Mouse (Mus musculus): ENCODE measurements around the gene Evi2b. TPM values are rescaled to one million over a fixed set of nuclear protein-coding genes. Genes with fewer than 3 reads are reported as not detected.

Evi2b gene
- polyA plus RNA-seq, 1 experiment from 2014 or later: 12.7 TPM

- H3K4me1 ChIP-seq (replicated peaks; ENCODE audit: control insufficient read depth, insufficient read depth, low read length): peaks cover 22% of the 10 kb centered on the region
- H3K36me3 ChIP-seq (ENCODE audit: control insufficient read depth, insufficient read depth, low read length): 0 out of 2 replicates have a peak, but pooled peaks cover 3% of the 10 kb centered on the region
- H3K27me3 ChIP-seq (replicated peaks; ENCODE audit: control insufficient read depth, insufficient read depth, low read length): no peaks in the 10 kb centered on the region
- WGBS: 45% methylated on average over 4 of the region's 4 CpGs
- H3K9me3 ChIP-seq (ENCODE audit: control insufficient read depth, low read length): no peaks in the 10 kb centered on the region
- H3K9ac ChIP-seq (ENCODE audit: low read depth, low read length): no peak overlapping the region
- DNase-seq (ENCODE audit: low spot score): no peak
- peak overlapping the region; percentile 16; the same call in 1 of the 2 replicates for H3K4me2 ChIP-seq
- no peak for ATAC-seq (replicated peaks; ENCODE audit: low FRiP score)
- H3K4me3 ChIP-seq (ENCODE audit: low read depth, low read length): no peak overlapping the region
- H3K27ac ChIP-seq (ENCODE audit: low read depth, low read length): peak overlapping the region; percentile 42; the same call in 1 of the 2 replicates
Observed at GRCm38 (mm10) chr11:79535554-79535953, 12.0 kb upstream of the Evi2b start.

GRCm38 (mm10) chr11:79533950-79534690 is 10.6 kb upstream of the Evi2b start:
- H3K36me3 ChIP-seq (ENCODE audit: control insufficient read depth, insufficient read depth, low read length): 0 out of 2 replicates have a peak, but pooled peaks cover 3% of the 10 kb centered on the region

GRCm38 (mm10) chr11:79533311-79533710 is 9.7 kb upstream of the Evi2b start:
- peaks cover 36% of the 10 kb centered on the region for H3K4me1 ChIP-seq (replicated peaks; ENCODE audit: control insufficient read depth, insufficient read depth, low read length)
- no peaks in the 10 kb centered on the region for H3K9me3 ChIP-seq (ENCODE audit: control insufficient read depth, low read length)
- no peak overlapping the region for H3K4me3 ChIP-seq (ENCODE audit: low read depth, low read length)
- H3K27ac ChIP-seq (ENCODE audit: low read depth, low read length): peak overlapping the region; percentile 25; the same call in 1 of the 2 replicates
- 64% methylated on average over 6 of the region's 6 CpGs for WGBS
- H3K9ac ChIP-seq (ENCODE audit: low read depth, low read length): no peak overlapping the region
- ATAC-seq (replicated peaks; ENCODE audit: low FRiP score) (peak; percentile 49; the same call in 1 of the 2 replicates), DNase-seq (ENCODE audit: low spot score) (no peak)
- H3K4me2 ChIP-seq: no peak overlapping the region
- H3K27me3 ChIP-seq (replicated peaks; ENCODE audit: control insufficient read depth, insufficient read depth, low read length): no peaks in the 10 kb centered on the region
- 0 out of 2 replicates have a peak, but pooled peaks cover 3% of the 10 kb centered on the region for H3K36me3 ChIP-seq (ENCODE audit: control insufficient read depth, insufficient read depth, low read length)

More at GRCm38 (mm10) chr11:79533950-79534690, 10.6 kb upstream of the Evi2b start:
- DNase-seq (ENCODE audit: low spot score) (no peak), ATAC-seq (replicated peaks; ENCODE audit: low FRiP score) (no peak)
- H3K4me1 ChIP-seq (replicated peaks; ENCODE audit: control insufficient read depth, insufficient read depth, low read length): peaks cover 28% of the 10 kb centered on the region
- H3K27ac ChIP-seq (ENCODE audit: low read depth, low read length): no peak overlapping the region
- no peaks in the 10 kb centered on the region for H3K27me3 ChIP-seq (replicated peaks; ENCODE audit: control insufficient read depth, insufficient read depth, low read length)
- H3K4me3 ChIP-seq (ENCODE audit: low read depth, low read length): no peak overlapping the region
- H3K4me2 ChIP-seq: no peak overlapping the region
- WGBS: 81% methylated on average over 8 of the region's 8 CpGs
- H3K9ac ChIP-seq (ENCODE audit: low read depth, low read length): no peak overlapping the region
- no peaks in the 10 kb centered on the region for H3K9me3 ChIP-seq (ENCODE audit: control insufficient read depth, low read length)

GRCm38 (mm10) chr11:79531485-79531884 is 7.9 kb upstream of the Evi2b start:
- WGBS: 79% methylated on average over 4 of the region's 4 CpGs
- Histone ChIP-seq H3K4me3 (ENCODE audit: low read depth, low read length) (no peak overlapping the region), H3K4me2 (no peak overlapping the region), H3K36me3 (ENCODE audit: control insufficient read depth, insufficient read depth, low read length) (peaks cover 4% of the 10 kb centered on the region; the same call in 1 of the 2 replicates), H3K27ac (ENCODE audit: low read depth, low read length) (no peak overlapping the region), H3K9me3 (ENCODE audit: control insufficient read depth, low read length) (no peaks in the 10 kb centered on the region), H3K27me3 (replicated peaks; ENCODE audit: control insufficient read depth, insufficient read depth, low read length) (no peaks in the 10 kb centered on the region), H3K4me1 (replicated peaks; ENCODE audit: control insufficient read depth, insufficient read depth, low read length) (peaks cover 49% of the 10 kb centered on the region), H3K9ac (ENCODE audit: low read depth, low read length) (no peak overlapping the region)
- no peak for DNase-seq (ENCODE audit: low spot score)
- no peak for ATAC-seq (replicated peaks; ENCODE audit: low FRiP score)

GRCm38 (mm10) chr11:79530774-79531173 is 7.2 kb upstream of the Evi2b start:
- no peak for ATAC-seq (replicated peaks; ENCODE audit: low FRiP score)
- H3K4me2 ChIP-seq: peak overlapping the region; percentile 42
- H3K4me1 ChIP-seq (replicated peaks; ENCODE audit: control insufficient read depth, insufficient read depth, low read length): peaks cover 49% of the 10 kb centered on the region
- no peak overlapping the region for H3K4me3 ChIP-seq (ENCODE audit: low read depth, low read length)
- WGBS: 63% methylated on average over 11 of the region's 11 CpGs
- no peaks in the 10 kb centered on the region for H3K27me3 ChIP-seq (replicated peaks; ENCODE audit: control insufficient read depth, insufficient read depth, low read length)
- no peaks in the 10 kb centered on the region for H3K9me3 ChIP-seq (ENCODE audit: control insufficient read depth, low read length)
- peaks cover 4% of the 10 kb centered on the region; the same call in 1 of the 2 replicates for H3K36me3 ChIP-seq (ENCODE audit: control insufficient read depth, insufficient read depth, low read length)
- no peak overlapping the region for H3K27ac ChIP-seq (ENCODE audit: low read depth, low read length)
- DNase-seq (ENCODE audit: low spot score): no peak
- no peak overlapping the region for H3K9ac ChIP-seq (ENCODE audit: low read depth, low read length)

- no peak for DNase-seq (ENCODE audit: low spot score)
- H3K9ac ChIP-seq (ENCODE audit: low read depth, low read length): no peak within 1 kb of the TSS
Observed at GRCm38 (mm10) chr11:79530333-79530761, 6.8 kb upstream of the Evi2b start, which contains the start of the genes Evi2 and Evi2a. Gene Evi2, minus strand, starts transcription at chr11:79530589. Gene Evi2a, minus strand, starts transcription at chr11:79530609.

GRCm38 (mm10) chr11:79529736-79530135 is 6.2 kb upstream of the Evi2b start:
- ATAC-seq (replicated peaks; ENCODE audit: low FRiP score) (no peak), DNase-seq (ENCODE audit: low spot score) (no peak)
- 87% methylated on average over 2 of the region's 2 CpGs for WGBS
- Histone ChIP-seq H3K36me3 (ENCODE audit: control insufficient read depth, insufficient read depth, low read length) (peaks cover 4% of the 10 kb centered on the region; the same call in 1 of the 2 replicates), H3K4me2 (peak overlapping the region; percentile 21), H3K9me3 (ENCODE audit: control insufficient read depth, low read length) (no peaks in the 10 kb centered on the region), H3K4me3 (ENCODE audit: low read depth, low read length) (no peak overlapping the region), H3K9ac (ENCODE audit: low read depth, low read length) (no peak overlapping the region), H3K27ac (ENCODE audit: low read depth, low read length) (no peak overlapping the region), H3K27me3 (replicated peaks; ENCODE audit: control insufficient read depth, insufficient read depth, low read length) (no peaks in the 10 kb centered on the region), H3K4me1 (replicated peaks; ENCODE audit: control insufficient read depth, insufficient read depth, low read length) (peaks cover 49% of the 10 kb centered on the region)

More at GRCm38 (mm10) chr11:79530333-79530761, 6.8 kb upstream of the Evi2b start, which contains the start of the genes Evi2 and Evi2a:
- peaks cover 49% of the 10 kb centered on the region for H3K4me1 ChIP-seq (replicated peaks; ENCODE audit: control insufficient read depth, insufficient read depth, low read length)
- no peaks in the 10 kb centered on the region for H3K27me3 ChIP-seq (replicated peaks; ENCODE audit: control insufficient read depth, insufficient read depth, low read length)
- WGBS: 47% methylated on average over 7 of the region's 7 CpGs
- H3K36me3 ChIP-seq (ENCODE audit: control insufficient read depth, insufficient read depth, low read length): peaks cover 4% of the 10 kb centered on the region; the same call in 1 of the 2 replicates
- peak within 1 kb of the TSS; percentile 26; the same call in 1 of the 2 replicates for H3K4me3 ChIP-seq (ENCODE audit: low read depth, low read length)
- no peaks in the 10 kb centered on the region for H3K9me3 ChIP-seq (ENCODE audit: control insufficient read depth, low read length)
- no peak within 1 kb of the TSS for H3K27ac ChIP-seq (ENCODE audit: low read depth, low read length)
- peak within 1 kb of the TSS; percentile 42 for H3K4me2 ChIP-seq
- no peak for ATAC-seq (replicated peaks; ENCODE audit: low FRiP score)

- no peak overlapping the region for H3K4me3 ChIP-seq (ENCODE audit: low read depth, low read length)
- H3K4me1 ChIP-seq (replicated peaks; ENCODE audit: control insufficient read depth, insufficient read depth, low read length): peaks cover 49% of the 10 kb centered on the region
- DNase-seq (ENCODE audit: low spot score): no peak
- peak overlapping the region; percentile 36; the same call in 1 of the 2 replicates for H3K27ac ChIP-seq (ENCODE audit: low read depth, low read length)
- no peak overlapping the region for H3K9ac ChIP-seq (ENCODE audit: low read depth, low read length)
- no peaks in the 10 kb centered on the region for H3K9me3 ChIP-seq (ENCODE audit: control insufficient read depth, low read length)
- H3K27me3 ChIP-seq (replicated peaks; ENCODE audit: control insufficient read depth, insufficient read depth, low read length): no peaks in the 10 kb centered on the region
- no peak for ATAC-seq (replicated peaks; ENCODE audit: low FRiP score)
- no peak overlapping the region for H3K4me2 ChIP-seq
- H3K36me3 ChIP-seq (ENCODE audit: control insufficient read depth, insufficient read depth, low read length): peaks cover 4% of the 10 kb centered on the region; the same call in 1 of the 2 replicates
- WGBS: 90% methylated on average over 6 of the region's 6 CpGs
Observed at GRCm38 (mm10) chr11:79529226-79529625, 5.7 kb upstream of the Evi2b start.

Measured in liver, embryonic 11.5 days (tissue).